Mouse (Mus musculus) cerebellum, postnatal 10 days (tissue): ENCODE data around the gene Ak6.
A peak's percentile ranks its signal among the peaks of the same experiment; 100 is the strongest.

ENCODE experiments used
- DNase-seq, 2 experiments: peaks; one replicate each; pipeline ENCODE4 v3.0.0; 2021; ENCODE audit warnings: mixed read lengths in 2 of 2

Ak6 gene

DNA sequence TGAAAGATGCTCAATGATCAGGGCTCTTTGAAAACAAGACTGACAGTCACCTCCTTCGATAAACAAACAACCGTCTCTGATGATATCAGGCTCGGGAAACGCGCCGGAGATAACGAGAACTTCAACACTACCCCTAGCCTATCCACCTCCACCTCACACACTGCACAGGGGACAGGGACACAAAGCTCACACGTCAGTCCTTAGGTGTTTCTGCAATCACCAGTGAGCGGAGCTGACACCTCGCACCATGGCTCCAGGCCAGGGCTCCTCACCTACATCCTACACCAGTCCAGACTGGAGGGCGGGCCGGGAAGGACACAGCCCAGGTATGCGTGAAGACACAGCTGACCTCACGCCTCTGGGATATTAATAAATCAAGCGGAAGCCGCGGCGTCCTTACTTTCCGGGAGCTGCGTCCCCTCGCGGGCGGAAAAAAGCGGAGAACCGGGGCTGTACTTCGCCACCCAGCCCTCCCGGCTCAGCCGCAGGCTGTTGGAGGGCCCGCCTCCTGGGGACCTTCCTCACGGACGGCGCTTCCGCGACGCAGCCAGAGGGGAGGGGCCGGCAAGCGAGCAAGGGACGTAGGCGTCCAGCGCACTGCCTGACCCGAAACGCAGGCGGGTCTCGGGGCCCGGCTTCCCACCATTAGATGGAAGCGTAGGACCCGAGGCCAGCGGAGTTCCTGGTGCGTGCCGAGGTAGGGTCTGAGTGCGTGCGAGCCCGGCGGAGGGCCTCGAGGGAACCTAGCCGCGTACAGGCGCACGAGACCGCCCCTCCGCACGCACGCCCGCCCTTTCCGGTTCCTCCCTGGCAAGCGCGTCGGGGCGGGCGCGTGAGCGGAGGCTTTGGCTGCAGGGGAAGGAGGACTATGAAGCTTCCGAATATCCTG lies at the start of gene Ak6, which contains the start of gene Rad17:
Ak6 (plus strand) TSS at position 430 of the 889 bp plus-strand sequence.
Rad17 (minus strand) TSS at position 502 of the 889 bp plus-strand sequence.
- peak; percentile 96 to 98 for DNase-seq

DNA sequence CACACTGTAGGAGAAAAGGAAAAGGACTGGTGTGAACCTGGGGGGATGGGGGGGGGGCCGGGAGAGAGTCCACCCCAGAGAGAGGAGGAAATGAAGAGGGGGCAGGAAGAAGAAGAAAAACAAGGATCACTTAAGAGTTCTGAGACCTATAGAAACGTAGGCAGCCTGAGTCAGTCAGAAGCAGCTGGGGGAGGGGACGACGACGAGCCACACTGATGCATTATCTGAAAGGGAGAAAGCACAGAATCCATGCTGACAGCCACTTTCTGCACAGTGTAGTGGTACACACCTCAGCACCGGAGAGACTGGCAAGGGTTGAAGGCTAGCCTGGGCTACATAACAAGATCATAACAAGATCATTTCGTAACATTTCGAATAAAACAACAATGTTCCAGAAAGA lies 49.7 kb upstream of the Ak6 start:
- DNase-seq: no peak

DNA sequence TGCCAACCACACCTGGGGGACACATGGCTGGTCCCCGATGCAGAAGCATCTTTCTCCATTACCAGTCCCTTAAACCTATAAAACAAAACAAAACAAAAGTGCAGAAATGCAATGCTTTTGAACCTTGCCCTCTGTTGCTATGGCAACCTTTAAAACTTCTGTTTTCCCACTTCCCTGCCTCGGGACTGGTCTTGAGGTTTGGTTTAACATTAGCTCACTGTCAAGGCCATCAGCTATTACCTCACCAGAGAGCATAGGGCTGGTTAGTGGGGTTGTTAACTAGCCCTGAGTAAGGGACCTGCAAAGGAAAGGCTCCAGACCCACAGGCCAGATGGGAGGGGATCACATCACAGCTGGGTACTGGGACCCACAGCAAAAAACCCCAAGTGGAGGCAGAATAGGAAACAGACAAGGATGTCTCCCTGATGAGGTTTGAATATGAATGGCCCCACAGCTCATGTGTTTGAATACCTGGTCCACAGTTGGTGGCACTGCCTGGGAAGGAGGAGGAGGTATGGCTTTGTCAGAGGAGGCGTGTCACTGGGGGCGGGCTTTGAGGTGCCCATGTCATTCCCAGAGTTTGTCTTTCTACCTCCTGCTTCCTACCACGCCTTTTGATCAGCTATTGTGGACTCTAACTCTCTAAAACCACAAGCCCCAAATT lies 48.4 kb upstream of the Ak6 start:
- no peak for DNase-seq

DNA sequence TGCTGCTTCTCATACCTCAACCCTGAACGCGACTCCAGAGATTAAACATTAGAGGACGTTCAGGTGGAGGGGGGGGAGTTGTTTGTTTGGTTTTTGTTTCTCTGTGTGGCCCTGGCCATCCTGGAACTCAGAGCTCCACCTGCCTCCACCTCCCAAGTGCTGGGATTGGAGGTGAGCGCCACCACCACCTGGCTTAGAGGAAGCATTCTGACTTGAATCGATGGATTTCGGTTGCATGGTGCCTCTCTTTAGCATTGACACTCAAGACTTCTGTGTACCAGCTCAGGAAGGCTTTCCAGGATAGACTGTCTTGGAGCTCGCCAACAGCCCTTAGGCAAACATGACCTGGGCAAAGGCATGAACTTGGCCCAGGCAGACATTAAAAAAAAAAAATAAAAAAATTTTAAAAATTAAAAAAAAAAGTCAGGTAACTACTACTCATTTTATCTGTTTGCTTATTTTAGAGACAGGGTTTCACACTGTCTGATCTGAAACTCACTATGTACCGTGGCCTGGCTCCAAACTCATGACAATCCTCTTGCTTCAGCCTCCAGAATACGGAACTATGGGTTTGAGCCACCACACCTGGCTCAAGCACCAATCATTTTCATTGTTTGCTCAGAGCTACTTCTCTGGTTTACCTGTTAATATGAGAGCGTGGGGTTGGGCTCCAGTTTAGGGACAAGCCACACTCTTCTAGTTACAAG lies 47.6 kb upstream of the Ak6 start:
- DNase-seq: no peak

DNA sequence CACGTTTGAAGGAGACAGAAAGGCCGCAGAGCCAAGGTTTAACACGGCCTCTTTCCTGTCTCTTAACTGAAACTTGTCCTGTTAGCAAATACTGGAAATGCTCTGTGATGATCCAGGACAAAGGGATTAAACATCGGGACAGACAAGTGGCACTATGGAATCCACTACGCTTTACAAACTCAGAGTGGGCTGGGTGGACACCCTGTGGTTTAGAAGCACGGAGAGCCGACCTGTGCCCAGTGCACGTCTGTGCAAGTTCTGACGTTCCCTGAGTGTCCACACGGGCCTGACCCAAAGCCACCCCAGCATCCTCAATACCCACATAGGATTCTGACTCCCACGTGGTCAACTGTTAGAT lies 47.1 kb upstream of the Ak6 start:
- no peak for DNase-seq

DNA sequence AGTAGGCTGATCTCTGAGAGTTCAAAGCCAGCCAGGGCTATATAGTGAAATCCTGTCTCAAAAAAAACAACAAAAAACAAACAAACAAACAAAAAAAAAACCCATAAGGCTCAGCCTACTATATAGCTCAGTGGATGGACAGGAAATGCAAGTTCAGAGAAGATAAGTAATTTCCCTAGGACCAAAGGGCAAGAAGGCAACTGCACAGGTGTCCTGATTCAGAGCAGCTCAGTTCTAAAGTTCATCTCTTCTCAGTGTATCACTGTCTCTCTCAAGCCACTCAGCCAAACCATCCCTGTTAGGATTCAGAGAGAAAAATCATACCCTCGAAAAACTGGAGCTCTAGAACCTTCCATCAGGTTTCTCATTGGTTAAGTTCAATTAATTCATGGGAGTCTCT lies 44.9 kb upstream of the Ak6 start:
- DNase-seq: no peak

DNA sequence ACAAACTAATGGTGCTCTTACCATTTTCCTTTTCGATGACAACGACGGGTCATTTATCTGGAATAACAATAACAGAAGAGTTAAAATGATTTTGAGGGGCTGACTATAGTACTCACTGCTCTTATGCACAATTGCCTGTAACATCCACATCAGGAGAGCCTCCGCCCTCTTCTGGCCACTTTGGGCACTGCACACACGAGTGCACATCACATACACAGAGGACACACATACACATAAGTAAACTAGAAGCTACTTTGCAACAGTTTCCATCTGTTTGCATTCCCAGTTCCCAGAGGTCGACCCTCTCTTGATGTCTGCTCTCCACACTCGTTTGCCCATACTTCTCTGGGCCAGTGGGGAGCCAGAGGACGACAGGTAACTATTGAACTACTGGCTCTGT lies 43.0 kb upstream of the Ak6 start:
- DNase-seq: no peak

DNA sequence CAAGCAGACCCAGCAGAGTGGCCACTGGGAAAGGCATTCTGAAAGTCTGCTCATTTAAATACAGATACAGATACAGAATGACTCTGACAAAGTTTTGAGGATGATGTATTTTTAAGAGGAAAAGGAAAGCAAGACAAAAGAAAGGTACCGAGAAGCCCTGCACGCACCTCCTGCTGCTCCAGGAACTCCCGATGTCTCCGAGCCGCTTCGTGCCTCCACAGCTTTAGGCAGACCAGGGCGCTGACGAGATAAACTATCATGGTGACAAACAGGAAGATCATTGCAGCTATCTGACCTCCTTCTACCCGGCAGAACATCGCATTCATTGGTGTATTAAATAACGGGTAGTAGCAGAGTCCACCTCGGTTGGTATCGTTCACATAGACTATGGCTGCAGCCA lies 39.5 kb upstream of the Ak6 start:
- no peak for DNase-seq

DNA sequence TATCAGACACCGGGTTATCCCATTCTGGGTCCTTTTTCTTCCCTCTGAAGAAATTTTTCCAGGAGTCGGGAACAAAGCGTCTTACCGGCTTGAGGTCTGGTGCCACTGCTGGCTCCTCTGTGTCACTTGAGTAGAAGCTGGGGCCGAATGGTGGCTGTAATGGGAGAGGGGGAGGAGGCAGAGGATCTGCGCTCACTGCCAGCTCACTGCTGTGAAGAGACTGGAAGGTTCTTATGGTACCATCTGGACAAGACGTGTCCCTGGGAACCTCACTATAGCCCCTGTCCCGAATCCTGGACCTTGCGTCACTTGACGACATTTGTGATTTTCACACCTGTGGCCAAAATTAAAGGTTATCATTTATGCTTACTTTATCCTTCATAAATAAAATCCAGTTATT lies 38.5 kb upstream of the Ak6 start:
- DNase-seq: peak; percentile 60 to 70

DNA sequence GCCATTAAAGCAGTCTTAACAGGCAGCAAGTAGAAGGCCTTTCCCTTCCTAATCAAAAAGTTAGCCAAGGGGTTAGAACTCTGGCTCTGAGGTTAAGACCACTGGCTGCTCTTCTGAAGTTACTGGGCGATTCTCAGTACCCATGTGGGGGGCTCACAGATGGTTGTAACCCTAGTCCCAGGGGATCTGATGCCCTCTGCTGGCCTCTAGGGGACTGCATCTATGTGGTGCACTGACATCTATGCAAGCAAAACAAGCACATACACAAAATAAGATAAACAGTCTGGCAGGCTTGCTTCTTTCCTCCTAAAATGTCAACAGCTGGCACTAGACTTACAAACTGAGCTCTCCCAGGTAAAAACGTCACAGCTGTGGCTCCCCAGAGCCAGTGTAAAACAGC lies 37.9 kb upstream of the Ak6 start:
- peak in 1 of 2 experiments; percentile 13 for DNase-seq

DNA sequence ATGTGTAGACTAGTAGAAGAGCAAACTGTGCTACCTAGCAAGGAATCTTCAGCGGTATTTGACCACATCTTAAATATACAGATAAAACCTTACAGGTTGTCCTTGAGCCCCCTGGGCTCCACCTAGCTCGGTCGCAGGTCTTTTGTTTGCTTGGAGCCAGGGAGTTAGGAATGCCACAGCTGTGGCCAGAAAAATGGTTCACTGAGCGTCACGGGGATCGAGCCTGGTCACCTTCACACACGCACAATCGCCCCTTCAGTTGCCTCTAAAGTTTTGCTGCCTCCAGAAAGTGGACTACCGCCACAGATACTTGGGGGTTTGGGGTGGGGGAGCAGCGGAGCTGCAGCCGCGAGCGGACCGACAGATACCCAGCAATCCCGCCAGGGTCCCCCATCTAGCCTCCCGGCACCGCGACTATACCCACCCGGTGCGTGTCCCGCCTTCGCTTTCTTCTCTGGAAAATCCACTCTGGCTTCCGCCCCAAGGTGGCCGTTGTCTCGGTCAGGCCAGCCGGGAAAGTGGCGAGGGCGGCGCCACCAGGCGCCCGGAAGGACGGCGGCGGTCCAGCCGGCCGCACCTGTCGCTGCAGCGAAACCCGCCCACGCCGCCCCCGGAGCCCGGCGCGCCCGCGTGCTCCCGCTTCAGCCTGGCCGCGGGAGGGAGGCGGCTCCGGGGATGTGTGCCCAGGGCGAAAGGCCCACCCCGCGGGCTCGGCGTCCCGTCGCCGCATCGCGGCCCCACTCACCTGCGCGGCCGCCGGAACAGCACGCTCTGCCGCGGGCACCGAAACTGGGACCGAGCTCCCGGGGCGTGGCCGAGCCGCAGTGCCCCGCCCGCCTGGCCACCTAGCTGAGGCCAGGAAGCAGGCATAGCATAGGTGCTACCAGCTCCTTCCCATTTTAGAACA lies 34.3 kb upstream of the Ak6 start, which contains the start of gene Marveld2:
Marveld2 (minus strand) TSS at position 791 of the 907 bp plus-strand sequence.
- DNase-seq: peak; percentile 71

DNA sequence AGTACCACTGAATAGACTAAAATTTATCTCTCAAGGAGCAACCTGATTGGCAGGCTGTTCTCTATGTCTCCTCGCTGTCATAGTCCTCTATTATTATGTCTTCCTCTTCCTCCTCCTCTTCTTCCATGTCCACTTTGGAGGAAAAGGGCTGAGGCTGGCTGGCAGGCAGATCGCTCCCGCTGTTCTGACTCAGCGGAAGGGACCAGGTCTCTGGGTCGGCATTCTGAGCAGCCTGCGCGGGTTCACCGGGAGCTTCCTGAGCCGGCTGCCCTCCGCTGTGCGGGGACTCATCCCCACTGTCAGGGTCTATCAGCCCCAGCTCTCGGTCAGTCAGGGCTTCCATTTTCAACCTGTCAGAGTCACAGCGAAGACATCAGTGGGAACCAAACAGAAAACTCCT lies 33.2 kb upstream of the Ak6 start:
- no peak for DNase-seq

DNA sequence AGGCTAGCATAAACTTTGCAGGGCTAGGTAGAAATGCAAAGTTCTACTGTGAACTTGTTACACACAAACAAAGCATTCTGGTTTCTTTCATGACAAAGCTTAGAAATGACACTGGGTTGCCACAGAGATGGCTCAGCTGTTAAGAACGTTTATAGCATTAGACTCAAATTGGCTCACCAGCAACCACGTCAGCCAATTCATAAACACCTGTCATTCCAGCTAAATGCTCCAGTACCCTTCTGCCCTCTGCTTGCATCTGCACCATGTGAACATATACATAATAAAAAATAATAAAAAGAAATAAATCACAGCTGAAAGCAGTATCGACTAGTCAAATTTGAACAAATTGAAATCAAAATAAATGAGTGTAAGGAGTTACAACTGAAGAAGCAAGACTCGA lies 28.5 kb upstream of the Ak6 start:
- DNase-seq: no peak

DNA sequence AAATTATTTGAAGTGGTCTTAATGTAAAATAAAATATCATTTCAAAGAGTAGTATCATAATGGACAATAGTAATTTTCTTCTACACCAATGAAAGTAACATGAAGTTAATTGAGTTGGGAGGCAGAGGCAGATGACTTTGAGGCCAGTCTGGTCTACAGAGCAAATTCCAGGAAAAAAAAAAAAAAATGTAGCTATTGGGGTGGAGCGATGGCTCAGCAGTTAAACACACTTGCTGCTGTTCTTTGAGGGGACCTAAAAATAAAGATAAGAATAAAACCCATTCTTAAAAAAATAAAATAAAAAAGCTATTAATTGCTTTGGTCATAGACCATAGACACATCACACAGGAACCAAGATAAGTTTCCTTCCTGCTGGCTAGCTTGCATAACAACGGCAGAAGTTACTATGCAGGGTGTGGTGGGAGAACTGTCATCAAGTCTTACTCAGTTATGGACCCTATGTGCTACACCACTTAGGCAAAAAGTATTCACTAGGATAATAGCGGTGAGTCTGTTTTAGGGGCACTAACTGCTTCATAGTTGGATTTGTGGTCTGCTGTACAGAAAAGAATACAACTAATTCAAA lies 16.6 kb upstream of the Ak6 start:
- no peak for DNase-seq

DNA sequence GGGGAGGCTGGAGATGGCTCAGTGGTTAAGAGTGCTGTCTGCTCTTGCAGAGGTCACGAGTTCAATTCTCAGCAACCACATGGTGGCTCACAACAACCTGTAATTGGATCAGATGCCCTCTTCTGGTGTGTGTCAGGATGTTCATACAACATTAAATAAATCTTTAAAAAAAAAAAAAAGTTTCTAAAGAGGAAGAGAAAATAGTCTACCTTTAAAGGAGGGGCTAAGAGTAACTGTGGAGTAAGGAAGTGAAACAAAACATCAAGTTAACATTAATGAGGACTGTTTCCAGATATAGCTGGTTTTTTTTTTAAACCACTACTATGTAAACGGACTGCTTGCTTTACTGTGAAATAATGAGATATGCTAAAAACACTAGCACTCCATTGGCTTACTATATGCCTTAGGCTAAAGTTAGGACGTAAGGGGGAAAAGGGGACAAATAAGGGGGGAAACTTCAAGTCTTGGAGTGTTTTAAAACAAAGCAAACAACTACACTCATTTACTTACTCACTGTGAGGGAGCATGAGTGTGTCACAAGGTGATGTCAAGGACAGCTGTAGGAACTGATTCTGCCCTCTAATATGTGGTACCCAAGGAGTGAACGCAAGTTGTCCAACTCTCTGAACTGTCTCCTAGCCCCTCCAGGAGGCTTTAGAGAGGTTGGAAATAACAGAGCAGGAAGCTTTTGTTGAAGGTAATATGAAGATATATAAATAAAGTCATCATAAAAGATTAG lies 8.1 kb upstream of the Ak6 start:
- DNase-seq: no peak

DNA sequence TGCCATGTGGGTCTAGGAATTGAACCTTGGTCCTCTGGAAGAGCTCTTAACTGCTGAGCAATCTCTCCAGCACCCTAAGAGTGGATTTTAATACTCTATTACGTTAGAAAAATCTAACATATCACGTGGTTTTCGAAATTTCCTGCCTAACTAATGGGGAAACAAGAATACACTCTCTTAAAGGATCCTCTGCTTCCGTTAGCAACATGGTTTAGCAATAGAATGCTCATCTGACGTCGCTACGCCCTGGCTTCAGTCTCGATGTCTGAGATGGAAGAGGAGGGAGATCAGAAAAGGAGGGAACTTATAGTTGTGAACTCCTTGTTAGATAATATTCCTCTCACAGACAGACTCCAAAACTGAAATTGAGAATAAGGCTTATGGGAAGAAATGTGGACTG lies 2.6 kb upstream of the Ak6 start:
- no peak for DNase-seq

DNA sequence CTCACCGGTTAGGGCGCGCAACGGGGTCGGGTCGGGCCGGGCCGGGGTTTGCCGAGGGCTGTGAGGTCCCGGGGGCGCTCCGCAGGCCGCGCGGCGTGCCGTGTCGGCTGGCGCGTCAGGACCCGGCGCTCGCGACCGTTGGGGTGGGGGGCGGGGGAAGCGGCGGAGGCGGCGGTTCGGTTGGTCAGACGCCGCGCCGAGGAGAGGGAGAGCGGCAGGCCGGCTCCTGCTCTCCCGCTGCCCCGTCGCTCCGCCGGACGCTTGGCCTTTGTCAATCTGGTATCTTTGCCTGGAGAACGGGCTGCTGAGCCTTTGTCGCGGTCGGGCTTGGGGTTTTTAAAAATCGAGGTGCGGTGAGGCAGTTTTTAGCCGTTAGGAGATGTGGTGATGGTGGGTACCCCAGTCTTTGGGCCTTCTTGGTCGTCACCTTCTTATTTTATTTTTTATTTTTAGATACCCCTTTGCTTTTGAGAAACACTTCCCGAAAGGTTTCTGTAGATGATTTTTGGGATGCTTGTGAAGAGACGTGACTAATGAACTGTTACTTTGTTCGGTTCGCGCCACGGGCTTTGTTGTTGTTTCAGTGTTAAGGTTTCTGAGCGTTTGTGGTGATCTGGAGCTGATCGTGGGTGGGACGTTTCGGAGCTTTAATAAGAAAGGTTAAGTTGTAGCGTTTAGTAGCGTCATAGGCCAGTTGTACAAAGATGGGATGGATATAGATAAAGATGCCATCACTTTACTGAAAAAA lies 834 bp downstream of the Ak6 start, which contains the start of gene Taf9:
Taf9 (plus strand) TSS at position 141 of the 748 bp plus-strand sequence.
- DNase-seq: no peak

DNA sequence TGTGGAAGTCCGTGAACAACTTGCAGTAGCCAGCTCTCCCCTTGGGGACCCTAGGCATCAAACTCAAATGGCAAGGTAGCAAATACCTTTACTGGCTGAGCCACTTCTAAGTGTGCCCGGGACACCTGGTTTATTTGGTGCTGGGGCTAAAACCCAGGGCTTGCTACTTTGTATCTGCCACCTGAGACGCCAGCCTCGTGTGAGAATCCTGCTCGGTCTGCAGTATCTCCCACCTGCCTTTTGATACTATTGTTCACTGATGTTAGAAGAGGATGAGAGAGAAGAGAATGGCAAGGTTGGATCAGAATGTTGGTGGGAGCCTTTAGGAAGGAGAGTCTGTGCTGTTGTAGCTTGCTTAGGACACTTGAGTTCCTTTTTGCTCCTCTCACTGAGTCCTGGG lies 7.3 kb downstream of the Ak6 start:
- DNase-seq: no peak

DNA sequence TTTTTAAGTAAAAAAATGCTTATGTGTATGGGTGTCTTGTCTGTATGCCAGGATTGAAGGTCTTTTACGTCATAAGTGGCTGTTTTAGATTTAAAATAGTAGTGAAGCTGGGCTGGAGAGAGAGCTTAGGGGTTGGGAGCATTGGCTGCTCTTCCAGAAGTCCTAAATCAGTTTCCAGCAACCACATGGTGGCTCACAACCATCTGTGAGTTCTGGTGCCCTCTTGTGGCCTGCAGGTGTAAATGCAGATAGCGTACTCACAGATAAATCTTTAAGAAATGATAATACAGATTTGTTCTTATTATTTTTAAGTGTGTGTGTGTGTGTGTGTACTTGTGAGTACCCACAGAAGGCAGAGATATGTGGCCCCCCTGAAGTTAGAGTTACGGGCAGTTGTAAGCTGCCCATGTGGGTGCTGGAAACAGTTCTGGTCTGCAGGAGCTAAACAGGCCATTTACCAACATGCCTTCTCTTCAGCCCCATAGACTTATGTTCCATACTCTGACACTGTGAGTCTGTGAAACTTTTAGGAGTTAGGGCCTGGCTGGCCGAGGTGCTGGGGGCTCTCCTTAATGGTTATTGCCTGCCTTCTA lies 9.2 kb downstream of the Ak6 start:
- peak; percentile 75 to 83 for DNase-seq
